Mouse (Mus musculus): ENCODE measurements around the gene Wasl. TPM values are rescaled to one million over a fixed set of nuclear protein-coding genes. Genes with fewer than 3 reads are reported as not detected.

Wasl gene
- polyA plus RNA-seq, 1 experiment from 2014 or later: 59.8 TPM

GRCm38 (mm10) chr6:24635814-24636213 lies 29.0 kb downstream of the Wasl start:
- Histone ChIP-seq H3K27ac (ENCODE audit: low read length) (no peak overlapping the region), H3K9me3 (ENCODE audit: control insufficient read depth, low read depth, low read length) (no peaks in the 10 kb centered on the region), H3K4me3 (ENCODE audit: low read depth, low read length) (no peak overlapping the region), H3K4me1 (ENCODE audit: control insufficient read depth, insufficient read depth, low read length) (no peaks in the 10 kb centered on the region), H3K4me2 (replicated peaks; ENCODE audit: low read depth, low read length) (no peak overlapping the region), H3K9ac (replicated peaks; ENCODE audit: low read depth, low read length) (no peak overlapping the region), H3K36me3 (ENCODE audit: control insufficient read depth, insufficient read depth, low read length) (peaks cover 12% of the 10 kb centered on the region; the same call in 1 of the 2 replicates), H3K27me3 (ENCODE audit: control insufficient read depth, insufficient read depth, low read length) (no peaks in the 10 kb centered on the region)
- 90% methylated on average over 2 of the region's 2 CpGs for WGBS
- ATAC-seq (ENCODE audit: insufficient number of reproducible peaks, insufficient read depth, low FRiP score, low read depth): no peak

GRCm38 (mm10) chr6:24634065-24634464 lies 30.7 kb downstream of the Wasl start:
- ATAC-seq (ENCODE audit: insufficient number of reproducible peaks, insufficient read depth, low FRiP score, low read depth): no peak
- 92% methylated on average over 3 of the region's 3 CpGs for WGBS
- peaks cover 12% of the 10 kb centered on the region; the same call in 1 of the 2 replicates for H3K36me3 ChIP-seq (ENCODE audit: control insufficient read depth, insufficient read depth, low read length)
- H3K4me2 ChIP-seq (replicated peaks; ENCODE audit: low read depth, low read length): no peak overlapping the region
- no peaks in the 10 kb centered on the region for H3K27me3 ChIP-seq (ENCODE audit: control insufficient read depth, insufficient read depth, low read length)
- H3K4me1 ChIP-seq (ENCODE audit: control insufficient read depth, insufficient read depth, low read length): no peaks in the 10 kb centered on the region
- H3K9ac ChIP-seq (replicated peaks; ENCODE audit: low read depth, low read length): no peak overlapping the region
- no peak overlapping the region for H3K4me3 ChIP-seq (ENCODE audit: low read depth, low read length)
- H3K9me3 ChIP-seq (ENCODE audit: control insufficient read depth, low read depth, low read length): no peaks in the 10 kb centered on the region
- H3K27ac ChIP-seq (ENCODE audit: low read length): no peak overlapping the region

GRCm38 (mm10) chr6:24632061-24632460 lies 32.7 kb downstream of the Wasl start:
- H3K4me3 ChIP-seq (ENCODE audit: low read depth, low read length): no peak overlapping the region
- 74% methylated on average over 4 of the region's 4 CpGs for WGBS
- no peak overlapping the region for H3K4me2 ChIP-seq (replicated peaks; ENCODE audit: low read depth, low read length)
- H3K4me1 ChIP-seq (ENCODE audit: control insufficient read depth, insufficient read depth, low read length): no peaks in the 10 kb centered on the region
- no peak overlapping the region for H3K27ac ChIP-seq (ENCODE audit: low read length)
- H3K36me3 ChIP-seq (ENCODE audit: control insufficient read depth, insufficient read depth, low read length): peaks cover 10% of the 10 kb centered on the region; the same call in 1 of the 2 replicates
- no peak overlapping the region for H3K9ac ChIP-seq (replicated peaks; ENCODE audit: low read depth, low read length)
- H3K9me3 ChIP-seq (ENCODE audit: control insufficient read depth, low read depth, low read length): no peaks in the 10 kb centered on the region
- no peaks in the 10 kb centered on the region for H3K27me3 ChIP-seq (ENCODE audit: control insufficient read depth, insufficient read depth, low read length)
- ATAC-seq (ENCODE audit: insufficient number of reproducible peaks, insufficient read depth, low FRiP score, low read depth): no peak

- H3K27ac ChIP-seq (ENCODE audit: low read length): no peak overlapping the region
- H3K9ac ChIP-seq (replicated peaks; ENCODE audit: low read depth, low read length): no peak overlapping the region
- H3K36me3 ChIP-seq (ENCODE audit: control insufficient read depth, insufficient read depth, low read length): peaks cover 18% of the 10 kb centered on the region
- 84% methylated on average over 1 of the region's 1 CpGs for WGBS
- no peak overlapping the region for H3K4me3 ChIP-seq (ENCODE audit: low read depth, low read length)
- no peak overlapping the region for H3K4me2 ChIP-seq (replicated peaks; ENCODE audit: low read depth, low read length)
- no peaks in the 10 kb centered on the region for H3K9me3 ChIP-seq (ENCODE audit: control insufficient read depth, low read depth, low read length)
- H3K27me3 ChIP-seq (ENCODE audit: control insufficient read depth, insufficient read depth, low read length): no peaks in the 10 kb centered on the region
- no peaks in the 10 kb centered on the region for H3K4me1 ChIP-seq (ENCODE audit: control insufficient read depth, insufficient read depth, low read length)
- no peak for ATAC-seq (ENCODE audit: insufficient number of reproducible peaks, insufficient read depth, low FRiP score, low read depth)
Observed at GRCm38 (mm10) chr6:24628499-24628898, 36.3 kb downstream of the Wasl start.

GRCm38 (mm10) chr6:24627586-24628030 lies 37.2 kb downstream of the Wasl start:
- Histone ChIP-seq H3K4me1 (ENCODE audit: control insufficient read depth, insufficient read depth, low read length) (no peaks in the 10 kb centered on the region), H3K27me3 (ENCODE audit: control insufficient read depth, insufficient read depth, low read length) (no peaks in the 10 kb centered on the region), H3K27ac (ENCODE audit: low read length) (no peak overlapping the region), H3K9me3 (ENCODE audit: control insufficient read depth, low read depth, low read length) (no peaks in the 10 kb centered on the region), H3K9ac (replicated peaks; ENCODE audit: low read depth, low read length) (no peak overlapping the region), H3K36me3 (ENCODE audit: control insufficient read depth, insufficient read depth, low read length) (peaks cover 12% of the 10 kb centered on the region), H3K4me3 (ENCODE audit: low read depth, low read length) (no peak overlapping the region), H3K4me2 (replicated peaks; ENCODE audit: low read depth, low read length) (no peak overlapping the region)
- ATAC-seq (ENCODE audit: insufficient number of reproducible peaks, insufficient read depth, low FRiP score, low read depth): peak; percentile 58; the same call in 1 of the 2 replicates
- WGBS: 65% methylated on average over 5 of the region's 5 CpGs

GRCm38 (mm10) chr6:24622098-24622497 lies 42.7 kb downstream of the Wasl start:
- H3K9me3 ChIP-seq (ENCODE audit: control insufficient read depth, low read depth, low read length): no peaks in the 10 kb centered on the region
- H3K27ac ChIP-seq (ENCODE audit: low read length): no peak overlapping the region
- peaks cover 24% of the 10 kb centered on the region for H3K36me3 ChIP-seq (ENCODE audit: control insufficient read depth, insufficient read depth, low read length)
- H3K4me2 ChIP-seq (replicated peaks; ENCODE audit: low read depth, low read length): no peak overlapping the region
- 84% methylated on average over 2 of the region's 2 CpGs for WGBS
- H3K4me3 ChIP-seq (ENCODE audit: low read depth, low read length): no peak overlapping the region
- no peaks in the 10 kb centered on the region for H3K27me3 ChIP-seq (ENCODE audit: control insufficient read depth, insufficient read depth, low read length)
- H3K9ac ChIP-seq (replicated peaks; ENCODE audit: low read depth, low read length): no peak overlapping the region
- no peak for ATAC-seq (ENCODE audit: insufficient number of reproducible peaks, insufficient read depth, low FRiP score, low read depth)
- no peaks in the 10 kb centered on the region for H3K4me1 ChIP-seq (ENCODE audit: control insufficient read depth, insufficient read depth, low read length)

GRCm38 (mm10) chr6:24620936-24621335 lies 43.9 kb downstream of the Wasl start:
- no peak overlapping the region for H3K9ac ChIP-seq (replicated peaks; ENCODE audit: low read depth, low read length)
- no peak overlapping the region for H3K27ac ChIP-seq (ENCODE audit: low read length)
- H3K27me3 ChIP-seq (ENCODE audit: control insufficient read depth, insufficient read depth, low read length): no peaks in the 10 kb centered on the region
- WGBS: 79% methylated on average over 2 of the region's 2 CpGs
- H3K4me3 ChIP-seq (ENCODE audit: low read depth, low read length): no peak overlapping the region
- peaks cover 28% of the 10 kb centered on the region for H3K36me3 ChIP-seq (ENCODE audit: control insufficient read depth, insufficient read depth, low read length)
- no peaks in the 10 kb centered on the region for H3K9me3 ChIP-seq (ENCODE audit: control insufficient read depth, low read depth, low read length)
- no peak overlapping the region for H3K4me2 ChIP-seq (replicated peaks; ENCODE audit: low read depth, low read length)
- ATAC-seq (ENCODE audit: insufficient number of reproducible peaks, insufficient read depth, low FRiP score, low read depth): no peak
- no peaks in the 10 kb centered on the region for H3K4me1 ChIP-seq (ENCODE audit: control insufficient read depth, insufficient read depth, low read length)

GRCm38 (mm10) chr6:24619285-24620045 lies 45.3 kb downstream of the Wasl start:
- H3K36me3 ChIP-seq (ENCODE audit: control insufficient read depth, insufficient read depth, low read length): peaks cover 28% of the 10 kb centered on the region
- no peak; the same call in 1 of the 2 replicates for ATAC-seq (ENCODE audit: insufficient number of reproducible peaks, insufficient read depth, low FRiP score, low read depth)
- 53% methylated on average over 6 of the region's 6 CpGs for WGBS

More at GRCm38 (mm10) chr6:24619285-24620045, 45.3 kb downstream of the Wasl start:
- H3K9ac ChIP-seq (replicated peaks; ENCODE audit: low read depth, low read length): no peak overlapping the region
- H3K27ac ChIP-seq (ENCODE audit: low read length): no peak overlapping the region
- no peaks in the 10 kb centered on the region for H3K27me3 ChIP-seq (ENCODE audit: control insufficient read depth, insufficient read depth, low read length)
- H3K4me1 ChIP-seq (ENCODE audit: control insufficient read depth, insufficient read depth, low read length): no peaks in the 10 kb centered on the region
- no peak overlapping the region for H3K4me2 ChIP-seq (replicated peaks; ENCODE audit: low read depth, low read length)
- H3K9me3 ChIP-seq (ENCODE audit: control insufficient read depth, low read depth, low read length): no peaks in the 10 kb centered on the region
- H3K4me3 ChIP-seq (ENCODE audit: low read depth, low read length): no peak overlapping the region
